In genomic region chr6:134916641-134917040, GRCm38 (mm10) we compare ENCODE assay signal across 8 mouse cellular contexts. TPM values are rescaled to one million over a fixed set of nuclear protein-coding genes. Genes with fewer than 3 reads are reported as not detected.
DNase-seq lines count a peak whose midpoint lies in the region; ATAC-seq lines count a peak whose summit lies in the region.

No protein-coding gene starts in this region.

- H3K27me3 ChIP-seq in hindbrain, embryonic 14.5 days (ENCODE audit: control insufficient read depth, insufficient read depth, low read length): 0 out of 2 replicates have a peak, but pooled peaks cover 4% of the 10 kb centered on the region
- H3K27me3 ChIP-seq in liver, embryonic 13.5 days: peaks cover 9% of the 10 kb centered on the region; the same call in 1 of the 2 replicates
- H3K27me3 ChIP-seq in neural tube, embryonic 14.5 days (ENCODE audit: control insufficient read depth, insufficient read depth, low read length): no peaks in the 10 kb centered on the region

- H3K36me3 ChIP-seq in hindbrain, embryonic 14.5 days (replicated peaks; ENCODE audit: control insufficient read depth, insufficient read depth): no peaks in the 10 kb centered on the region
- no peaks in the 10 kb centered on the region for H3K36me3 ChIP-seq in liver, embryonic 13.5 days
- no peaks in the 10 kb centered on the region for H3K36me3 ChIP-seq in neural tube, embryonic 14.5 days (ENCODE audit: control insufficient read depth, insufficient read depth, low read length)

- no peak for ATAC-seq in hindbrain, embryonic 14.5 days (ENCODE audit: low FRiP score)
- no peak for ATAC-seq in liver, embryonic 13.5 days (ENCODE audit: low read depth)
- ATAC-seq in neural tube, embryonic 14.5 days (ENCODE audit: low read depth): no peak

- no peaks in the 10 kb centered on the region for H3K9me3 ChIP-seq in hindbrain, embryonic 14.5 days (ENCODE audit: control insufficient read depth, low read length)
- no peaks in the 10 kb centered on the region for H3K9me3 ChIP-seq in liver, embryonic 13.5 days (replicated peaks)
- no peaks in the 10 kb centered on the region for H3K9me3 ChIP-seq in neural tube, embryonic 14.5 days (ENCODE audit: control insufficient read depth, low read length)

- DNase-seq in heart, adult 11 months: peak; percentile 93
- no peak for DNase-seq in heart, adult 8-10 months (ENCODE audit: low spot score)
- DNase-seq in embryo, embryonic 11 days: peak; percentile 41
- no peak for DNase-seq in hindbrain, embryonic 14.5 days (ENCODE audit: low spot score)
- no peak for DNase-seq in liver, embryonic 13.5 days
- no peak for DNase-seq in urinary bladder, postnatal 14 days (ENCODE audit: low spot score)
- no peak for DNase-seq in layer of hippocampus, adult 18-20 months (ENCODE audit: low spot score in 2 of 2)

- peak overlapping the region; percentile 10; the same call in 1 of the 2 replicates for H3K9ac ChIP-seq in hindbrain, embryonic 14.5 days
- peak overlapping the region; percentile 65 for H3K9ac ChIP-seq in liver, embryonic 13.5 days
- no peak overlapping the region for H3K9ac ChIP-seq in neural tube, embryonic 14.5 days (replicated peaks; ENCODE audit: low read depth, low read length)

- 0 out of 2 replicates have a peak overlapping the region, but pooled peaks have one; percentile 26 for H3K27ac ChIP-seq in hindbrain, embryonic 14.5 days
- no peak overlapping the region for H3K27ac ChIP-seq in liver, embryonic 13.5 days
- H3K27ac ChIP-seq in neural tube, embryonic 14.5 days (ENCODE audit: low read depth, low read length): no peak overlapping the region

- H3K4me2 ChIP-seq in hindbrain, embryonic 14.5 days (replicated peaks): peak overlapping the region; percentile 60
- peak overlapping the region; percentile 82 for H3K4me2 ChIP-seq in liver, embryonic 13.5 days
- H3K4me2 ChIP-seq in neural tube, embryonic 14.5 days (ENCODE audit: low read depth, low read length): peak overlapping the region; percentile 51

- peaks cover 12% of the 10 kb centered on the region; the same call in 1 of the 2 replicates for H3K4me1 ChIP-seq in hindbrain, embryonic 14.5 days (replicated peaks; ENCODE audit: control insufficient read depth, insufficient read depth, low read length)
- H3K4me1 ChIP-seq in liver, embryonic 13.5 days (replicated peaks): peaks cover 41% of the 10 kb centered on the region
- H3K4me1 ChIP-seq in neural tube, embryonic 14.5 days (ENCODE audit: control insufficient read depth, insufficient read depth, low read length): peaks cover 10% of the 10 kb centered on the region; the same call in 1 of the 2 replicates

- H3K4me3 ChIP-seq in hindbrain, embryonic 14.5 days (replicated peaks; ENCODE audit: low read length): peak overlapping the region; percentile 31
- peak overlapping the region; percentile 59 for H3K4me3 ChIP-seq in liver, embryonic 13.5 days (replicated peaks)
- H3K4me3 ChIP-seq in neural tube, embryonic 14.5 days (ENCODE audit: low read depth, low read length): peak overlapping the region; percentile 30

- WGBS in hindbrain, embryonic 14.5 days: under 1% methylated on average over 11 of the region's 11 CpGs
- WGBS in liver, embryonic 13.5 days (ENCODE audit: insufficient replicate concordance): under 1% methylated on average over 11 of the region's 11 CpGs
- WGBS in neural tube, embryonic 14.5 days: 0% methylated on average over 11 of the region's 11 CpGs

RNA-seq across cellular contexts. Expression of gene Cdkn1b, which starts 3.6 kb away (rescaled TPM):
- 10 to 100 TPM; 29.5 to 43.4 (median 38.7) TPM for total RNA-seq in heart, adult 8-10 months (2022)
- 18.5 and 19.0 TPM in 2 replicates for polyA plus RNA-seq in hindbrain, embryonic 14.5 days (2014; fragmentation: Nextera tagmentation; extraction: Ambion mirVana)
- polyA plus RNA-seq in liver, embryonic 13.5 days (2015; fragmentation: Nextera tagmentation; extraction: Ambion mirVana): 13.0 and 14.2 TPM in 2 replicates
- 16.7 and 17.5 TPM in 2 replicates for polyA plus RNA-seq in neural tube, embryonic 14.5 days (2014; fragmentation: Nextera tagmentation; extraction: Ambion mirVana)
- total RNA-seq in layer of hippocampus, adult 18-20 months (2021): 10 to 100 TPM; 46.0 to 48.2 TPM

RNA-seq across cellular contexts. Expression of gene Gpr19, which starts 18.3 kb away (rescaled TPM):
- 1 to 10 TPM; 2.6 to 5.8 (median 3.9) TPM for total RNA-seq in heart, adult 8-10 months (2022)
- 34.0 and 37.1 TPM in 2 replicates for polyA plus RNA-seq in hindbrain, embryonic 14.5 days (2014; fragmentation: Nextera tagmentation; extraction: Ambion mirVana)
- 5.3 and 6.0 TPM in 2 replicates for polyA plus RNA-seq in liver, embryonic 13.5 days (2015; fragmentation: Nextera tagmentation; extraction: Ambion mirVana)
- 35.9 and 37.3 TPM in 2 replicates for polyA plus RNA-seq in neural tube, embryonic 14.5 days (2014; fragmentation: Nextera tagmentation; extraction: Ambion mirVana)
- 10 to 100 TPM; 26.2 to 28.1 TPM for total RNA-seq in layer of hippocampus, adult 18-20 months (2021)

Comparison
In these comparisons a context has a peak if more than half of its experiments do, and no peak if none do; other contexts are left out.
1. DNase-seq: peak in heart, adult 11 months (single experiment) and embryo, embryonic 11 days (single experiment); none in heart, adult 8-10 months (single experiment), hindbrain, embryonic 14.5 days (single experiment), liver, embryonic 13.5 days (single experiment), urinary bladder, postnatal 14 days (single experiment) and layer of hippocampus, adult 18-20 months (0 of 2).
2. Peak in every context shown above with its lines, with median percentiles within 50 percentile points of each other: H3K4me2 ChIP-seq and H3K4me3 ChIP-seq.